Mouse (Mus musculus) MEL (cell line): Measurements from ENCODE around the gene Eef1akmt3. TPM values are rescaled to one million over a fixed set of nuclear protein-coding genes. Genes with fewer than 3 reads are reported as not detected.

ENCODE experiments used
- DNase-seq: peaks from one replicate; pipeline ENCODE4 v3.0.0; 2011; ENCODE audit warnings: low read depth, low spot score
- H3K27ac ChIP-seq: 2 replicates; pipeline ENCODE4 v1.5.1; 2012; ENCODE audit warnings: low read depth, mild to moderate bottlenecking, control low read depth, low read length, moderate library complexity; ENCODE audit not compliant: control insufficient read depth
- H3K27me3 ChIP-seq, 2 experiments: fragments of 150-350 bp in 1 of 2; sonication (generic) in 1 of 2; 2 replicates each; pipeline ENCODE4 v1.6.1; 2012; ENCODE audit warnings: low read length in 2 of 2, mild to moderate bottlenecking in 2 of 2, improper control_type of control experiment in 1 of 2, moderate library complexity in 1 of 2; ENCODE audit not compliant: insufficient read depth in 2 of 2, control insufficient read depth in 1 of 2
- H3K36me3 ChIP-seq, 2 experiments: 2 replicates each; pipeline ENCODE4 v1.6.1; 2012 to 2014; ENCODE audit warnings: low read length in 2 of 2, improper control_type of control experiment in 1 of 2, inconsistent platforms in 1 of 2, mild to moderate bottlenecking in 1 of 2; ENCODE audit not compliant: insufficient read depth in 2 of 2, control insufficient read depth in 1 of 2
- H3K4me1 ChIP-seq, 2 experiments: fragments of 150-350 bp in 1 of 2; sonication (generic) in 1 of 2; 2 replicates each; pipeline ENCODE4 v1.6.1; 2012; ENCODE audit warnings: low read length in 2 of 2, improper control_type of control experiment in 1 of 2, mild to moderate bottlenecking in 1 of 2; ENCODE audit not compliant: insufficient read depth in 2 of 2, control insufficient read depth in 1 of 2
- H3K4me3 ChIP-seq, 2 experiments: fragments of 150-350 bp in 1 of 2; sonication (generic) in 1 of 2; 2 replicates each; pipeline ENCODE4 v1.5.1; 2012; ENCODE audit warnings: low read depth in 2 of 2, low read length in 2 of 2, mild to moderate bottlenecking in 2 of 2, moderate library complexity in 2 of 2, control low read depth in 1 of 2, improper control_type of control experiment in 1 of 2; ENCODE audit not compliant: control insufficient read depth in 1 of 2, insufficient read depth in 1 of 2
- H3K79me2 ChIP-seq: 2 replicates; pipeline ENCODE4 v1.6.1; 2012; ENCODE audit warnings: mild to moderate bottlenecking, low read length, moderate library complexity; ENCODE audit not compliant: control insufficient read depth, poor library complexity, insufficient read depth
- H3K9ac ChIP-seq: 2 replicates; pipeline ENCODE4 v1.6.1; 2012; ENCODE audit warnings: low read depth, mild to moderate bottlenecking, control low read depth, low read length, moderate library complexity; ENCODE audit not compliant: control insufficient read depth, poor library complexity, severe bottlenecking
- H3K9me3 ChIP-seq: fragments of 150-350 bp; sonication (generic); replicated peaks from 2 replicates; pipeline ENCODE4 v1.6.1; 2012; ENCODE audit warnings: mild to moderate bottlenecking, low read length, improper control_type of control experiment, moderate library complexity; ENCODE audit not compliant: insufficient read depth
- CHD1 ChIP-seq: IDR thresholded peaks from 2 replicates; pipeline ENCODE4 v1.6.1; 2012; ENCODE audit warnings: low read depth, mild to moderate bottlenecking, inconsistent platforms, low read length, improper control_type of control experiment
- CTCF ChIP-seq, 3 experiments: IDR thresholded peaks in 2 of 3; conservative IDR thresholded peaks in 1 of 3; 2 replicates each; pipeline ENCODE4 v1.5.1; 2011 to 2012; ENCODE audit warnings: low read length in 3 of 3, low read depth in 2 of 3, mild to moderate bottlenecking in 2 of 3, improper control_type of control experiment in 1 of 3, inconsistent platforms in 1 of 3, mixed read lengths in 1 of 3, moderate library complexity in 1 of 3; ENCODE audit not compliant: control insufficient read depth in 1 of 3, insufficient read depth in 1 of 3, poor library complexity in 1 of 3, severe bottlenecking in 1 of 3
- ETS1 ChIP-seq: IDR thresholded peaks from 2 replicates; pipeline ENCODE4 v1.6.1; 2012; ENCODE audit warnings: low read depth, mild to moderate bottlenecking, inconsistent platforms, low read length, improper control_type of control experiment, moderate library complexity
- GATA1 ChIP-seq: IDR thresholded peaks from 2 replicates; pipeline ENCODE4 v1.6.1; 2011; ENCODE audit warnings: low read depth, low read length, improper control_type of control experiment
- HCFC1 ChIP-seq: IDR thresholded peaks from 2 replicates; pipeline ENCODE4 v1.6.1; 2012; ENCODE audit warnings: low read depth, mild to moderate bottlenecking, inconsistent platforms, low read length, improper control_type of control experiment, moderate library complexity
- KAT2A ChIP-seq: conservative IDR thresholded peaks from 2 replicates; pipeline ENCODE4 v1.6.1; 2012; ENCODE audit warnings: low read depth, low read length, improper control_type of control experiment, inconsistent platforms
- MAX ChIP-seq: IDR thresholded peaks from 2 replicates; pipeline ENCODE4 v1.6.1; 2011; ENCODE audit warnings: low read length, improper control_type of control experiment
- MAZ ChIP-seq: IDR thresholded peaks from 2 replicates; pipeline ENCODE4 v1.6.1; 2012; ENCODE audit warnings: low read depth, mild to moderate bottlenecking, inconsistent platforms, low read length, improper control_type of control experiment
- MYC ChIP-seq: IDR thresholded peaks from 2 replicates; pipeline ENCODE4 v1.6.1; 2011; ENCODE audit warnings: low read depth, mild to moderate bottlenecking, low read length, improper control_type of control experiment, moderate library complexity
- NRF1 ChIP-seq: IDR thresholded peaks from 2 replicates; pipeline ENCODE4 v1.6.1; 2014; ENCODE audit warnings: low read depth, mild to moderate bottlenecking, inconsistent platforms, low read length, improper control_type of control experiment, moderate library complexity; ENCODE audit not compliant: poor library complexity, insufficient read depth, severe bottlenecking
- POLR2A ChIP-seq, 2 experiments: IDR thresholded peaks; 2 replicates each; pipeline ENCODE4 v1.6.1; 2011 to 2012; ENCODE audit warnings: low read length in 2 of 2, mild to moderate bottlenecking in 2 of 2, control low read depth in 1 of 2, improper control_type of control experiment in 1 of 2, low read depth in 1 of 2, moderate library complexity in 1 of 2; ENCODE audit not compliant: control insufficient read depth in 1 of 2, insufficient read depth in 1 of 2, poor library complexity in 1 of 2
- POLR2AphosphoS2 ChIP-seq: IDR thresholded peaks from 2 replicates; pipeline ENCODE4 v1.6.1; 2011; ENCODE audit warnings: low read length, improper control_type of control experiment
- POLR2AphosphoS5 ChIP-seq: IDR thresholded peaks from 2 replicates; pipeline ENCODE4 v1.6.1; 2012; ENCODE audit warnings: low read depth, borderline replicate concordance, mild to moderate bottlenecking, inconsistent platforms, low read length, moderate library complexity, mixed read lengths
- RCOR1 ChIP-seq: IDR thresholded peaks from 2 replicates; pipeline ENCODE4 v1.6.1; 2012; ENCODE audit warnings: low read depth, mild to moderate bottlenecking, inconsistent platforms, low read length, improper control_type of control experiment
- SIN3A ChIP-seq: IDR thresholded peaks from 2 replicates; pipeline ENCODE4 v1.6.1; 2012; ENCODE audit warnings: low read length, improper control_type of control experiment, inconsistent platforms
- TAL1 ChIP-seq: IDR thresholded peaks from 2 replicates; pipeline ENCODE4 v1.6.1; 2012; ENCODE audit warnings: mild to moderate bottlenecking, inconsistent platforms, low read length, moderate library complexity, mixed read lengths
- TBP ChIP-seq: IDR thresholded peaks from 2 replicates; pipeline ENCODE4 v1.8.0; 2011; ENCODE audit warnings: low read depth, low read length, improper control_type of control experiment
- TCF12 ChIP-seq: IDR thresholded peaks from 2 replicates; pipeline ENCODE4 v1.6.1; 2014; ENCODE audit warnings: low read depth, mild to moderate bottlenecking, inconsistent platforms, low read length, improper control_type of control experiment, moderate library complexity
- USF2 ChIP-seq, 2 experiments: IDR thresholded peaks; 2 replicates each; pipeline ENCODE4 v1.6.1; 2011 to 2012; ENCODE audit warnings: improper control_type of control experiment in 2 of 2, low read length in 2 of 2, borderline replicate concordance in 1 of 2, inconsistent platforms in 1 of 2, low read depth in 1 of 2, mild to moderate bottlenecking in 1 of 2; ENCODE audit not compliant: insufficient read depth in 1 of 2
- polyA plus RNA-seq, 2 experiments: library from polyadenylated mRNA; stranded (reverse) in 1 of 2; unstranded in 1 of 2; fragments of >175 nt in 1 of 2; fragments of >200 nt in 1 of 2; gene quantifications; 2 replicates each; pipeline versions ENCODE4 v1.2.1 to v1.2.4; 2012; ENCODE audit warnings: low replicate concordance in 2 of 2, low read depth in 1 of 2; ENCODE audit not compliant: insufficient read length in 2 of 2, insufficient read depth in 1 of 2, missing spikeins in 1 of 2
- total RNA-seq: library from RNA; depleted of rRNA; stranded (reverse); fragments of 300-350 nt; gene quantifications from 2 replicates; pipeline ENCODE4 v1.2.3, GENCODE M21; 2012

Gene Eef1akmt3
- total and polyA plus RNA-seq, 3 experiments = 0.27 to 2.3 TPM; not detected in 1

DNA sequence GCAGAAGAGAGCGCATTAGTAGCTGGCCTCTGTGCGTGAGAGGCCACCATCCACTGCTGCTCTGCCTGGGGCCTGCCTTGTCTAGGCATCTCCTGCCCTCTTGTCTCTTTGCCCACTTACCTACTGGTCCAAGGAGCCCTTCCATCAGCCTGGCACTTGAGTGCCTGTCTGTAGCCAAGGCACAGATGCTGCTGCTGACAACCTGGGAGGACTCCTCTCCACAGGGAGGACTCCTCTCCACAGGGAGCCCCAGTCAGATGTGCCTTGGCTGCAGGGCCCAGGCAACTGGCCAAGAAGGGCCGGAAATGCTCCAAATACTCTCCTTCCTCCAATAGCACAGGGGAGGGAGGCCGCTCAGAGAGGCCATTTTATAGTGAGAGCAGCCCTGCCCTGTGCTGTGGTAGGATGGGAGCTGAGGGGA, 54.8 kb downstream of the Eef1akmt3 start:
- H3K9me3 ChIP-seq = no peaks in the 10 kb centered on the region
- H3K27ac ChIP-seq = no peak overlapping the region
- H3K79me2 ChIP-seq = peaks cover 20% of the 10 kb centered on the region
- DNase-seq = peak; percentile 50
- TF ChIP-seq GATA1 (no peak), ETS1 (no peak), TAL1 (no peak), HCFC1 (no peak), CTCF (IDR thresholded peaks at IDR 0.05 in 2 of 3, conservative IDR thresholded peaks at IDR 0.05 in 1 of 3; ENCODE audit: control insufficient read depth in 1 of 3, insufficient read depth in 1 of 3, low read depth in 2 of 3, low read length in 3 of 3, poor library complexity in 1 of 3, severe bottlenecking in 1 of 3) (no peak), SIN3A (no peak), POLR2A (IDR thresholded peaks at IDR 0.05; ENCODE audit: control insufficient read depth in 1 of 2, insufficient read depth in 1 of 2, low read depth in 1 of 2, low read length in 2 of 2, poor library complexity in 1 of 2) (no peak)
- peaks cover 0 to 8% of the 10 kb centered on the region in 2 experiments; a peak in 3 of 4 replicates for H3K36me3 ChIP-seq
- peaks cover 4 to 16% of the 10 kb centered on the region in 2 experiments; a peak in 3 of 4 replicates for H3K4me1 ChIP-seq
- no peak overlapping the region for H3K4me3 ChIP-seq
- no peak overlapping the region for H3K9ac ChIP-seq
- no peaks in the 10 kb centered on the region for H3K27me3 ChIP-seq

DNA sequence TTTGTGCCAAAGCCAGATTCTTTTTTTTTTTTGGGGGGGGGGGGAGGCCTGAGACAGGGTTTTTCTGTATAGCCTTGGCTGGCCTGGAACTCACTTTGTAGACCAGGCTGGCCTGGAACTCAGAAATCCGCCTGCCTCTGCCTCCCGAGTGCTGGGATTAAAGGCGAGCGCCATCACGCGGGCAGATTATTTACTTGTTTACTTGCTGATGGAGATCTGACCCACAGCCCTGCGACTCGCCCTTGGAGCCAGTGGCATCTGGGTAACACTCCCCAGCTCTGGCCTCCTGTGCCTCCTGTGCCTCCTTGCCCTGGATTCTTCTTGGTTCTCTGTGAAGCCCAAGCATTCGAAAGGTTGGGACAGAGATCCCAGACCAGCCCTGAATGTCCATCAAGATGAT, 55.7 kb downstream of the Eef1akmt3 start:
- Histone ChIP-seq H3K9ac (no peak overlapping the region), H3K4me3 (no peak overlapping the region), H3K9me3 (no peaks in the 10 kb centered on the region), H3K27ac (no peak overlapping the region), H3K36me3 (peaks cover 0 to 8% of the 10 kb centered on the region in 2 experiments; a peak in 3 of 4 replicates), H3K79me2 (peaks cover 25% of the 10 kb centered on the region), H3K27me3 (no peaks in the 10 kb centered on the region), H3K4me1 (peaks cover 4 to 20% of the 10 kb centered on the region in 2 experiments; a peak in 3 of 4 replicates)
- no peak for DNase-seq
- no peak for TF ChIP-seq CHD1
- no peak for TF ChIP-seq MAX
- TF ChIP-seq POLR2AphosphoS2 = no peak
- no peak for TF ChIP-seq MAZ
- TF ChIP-seq KAT2A = no peak
- TF ChIP-seq SIN3A = no peak
- TF ChIP-seq MYC = no peak
- no peak for TF ChIP-seq RCOR1
- TF ChIP-seq TBP = no peak
- TF ChIP-seq NRF1 = no peak
- no peak for TF ChIP-seq USF2 (IDR thresholded peaks at IDR 0.05; ENCODE audit: borderline replicate concordance in 1 of 2, insufficient read depth in 1 of 2, low read depth in 1 of 2, low read length in 2 of 2)
- no peak for TF ChIP-seq TCF12
- no peak for TF ChIP-seq POLR2AphosphoS5
